Mouse (Mus musculus): Measurements from ENCODE around the gene Cuedc1.

DNA sequence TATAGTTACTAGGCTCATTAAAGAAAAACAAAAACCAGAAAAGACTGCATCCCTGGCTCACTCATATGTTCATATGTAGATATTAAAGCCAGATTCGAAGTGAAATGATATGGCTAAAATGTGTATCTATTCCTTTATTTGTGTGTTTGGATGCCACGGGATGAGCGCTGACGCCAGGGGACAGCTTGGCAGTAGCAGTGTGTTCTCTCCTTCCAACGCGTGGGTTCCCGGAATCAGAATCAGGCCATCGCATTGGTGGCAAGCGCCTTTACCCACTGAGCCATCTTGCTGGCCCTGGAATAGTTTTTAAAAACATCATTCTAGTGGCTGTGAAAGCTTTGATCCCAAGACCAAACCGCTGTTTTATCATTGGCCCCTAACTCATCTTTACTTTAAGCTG is 32.1 kb downstream of the Cuedc1 start:
- no peak for TF ChIP-seq CTCF (conservative IDR thresholded peaks at IDR 0.05; ENCODE audit: low read length)
- no peak for TF ChIP-seq NANOG (IDR thresholded peaks at IDR 0.05; ENCODE audit: borderline replicate concordance, low read length)
- TF ChIP-seq POU5F1 (IDR thresholded peaks at IDR 0.05; ENCODE audit: borderline replicate concordance, low read length): no peak

Measured in E14TG2a.4 (cell line).